Mouse (Mus musculus) frontal cortex, postnatal 36 days (tissue): ENCODE measurements around the gene Chst11.

Source experiments
- DNase-seq, 2 experiments: peaks; one replicate each; pipeline ENCODE4 v3.0.0; 2022; ENCODE audit warnings: low spot score in 2 of 2

Gene Chst11

GRCm38 (mm10) chr10:83140258-83140936 lies 155.1 kb downstream of the Chst11 start:
- DNase-seq: peak; percentile 49 to 59

GRCm38 (mm10) chr10:83141434-83141833 lies 156.1 kb downstream of the Chst11 start:
- DNase-seq: no peak

- DNase-seq: peak; percentile 11 to 48
Observed at GRCm38 (mm10) chr10:83143049-83143448, 157.8 kb downstream of the Chst11 start.

- no peak for DNase-seq
Observed at GRCm38 (mm10) chr10:83145836-83146235, 160.5 kb downstream of the Chst11 start.

GRCm38 (mm10) chr10:83149342-83150178 lies 164.3 kb downstream of the Chst11 start:
- peak; percentile 24 to 26 for DNase-seq

- DNase-seq: no peak
Observed at GRCm38 (mm10) chr10:83150587-83150986, 165.3 kb downstream of the Chst11 start.

- DNase-seq: no peak
Observed at GRCm38 (mm10) chr10:83151362-83151761, 166.1 kb downstream of the Chst11 start.

- no peak for DNase-seq
Observed at GRCm38 (mm10) chr10:83151896-83152685, 166.8 kb downstream of the Chst11 start.

- DNase-seq: no peak
Observed at GRCm38 (mm10) chr10:83152723-83153122, 167.4 kb downstream of the Chst11 start.

GRCm38 (mm10) chr10:83153374-83153773 lies 168.1 kb downstream of the Chst11 start:
- DNase-seq: no peak

GRCm38 (mm10) chr10:83153887-83154286 lies 168.6 kb downstream of the Chst11 start:
- no peak for DNase-seq

GRCm38 (mm10) chr10:83157289-83157688 lies 172.0 kb downstream of the Chst11 start:
- no peak for DNase-seq

- DNase-seq: no peak
Observed at GRCm38 (mm10) chr10:83158322-83158721, 173.0 kb downstream of the Chst11 start.

- DNase-seq: no peak
Observed at GRCm38 (mm10) chr10:83159229-83159628, 173.9 kb downstream of the Chst11 start.

GRCm38 (mm10) chr10:83161656-83162365 lies 176.5 kb downstream of the Chst11 start:
- peak; percentile 34 to 52 for DNase-seq

- no peak for DNase-seq
Observed at GRCm38 (mm10) chr10:83163946-83164345, 178.6 kb downstream of the Chst11 start.

- DNase-seq: no peak
Observed at GRCm38 (mm10) chr10:83164901-83165435, 179.7 kb downstream of the Chst11 start.

GRCm38 (mm10) chr10:83165521-83166243 lies 180.4 kb downstream of the Chst11 start:
- DNase-seq: peak; percentile 44 to 60

GRCm38 (mm10) chr10:83166272-83166671 lies 181.0 kb downstream of the Chst11 start:
- no peak for DNase-seq

- no peak for DNase-seq
Observed at GRCm38 (mm10) chr10:83167492-83167891, 182.2 kb downstream of the Chst11 start.
